Mouse (Mus musculus) T-cell, adult 2 months (primary cell): ENCODE results near the gene L2hgdh.

Experiments used
- DNase-seq: peaks from one replicate; pipeline ENCODE4 v3.0.0; 2022; ENCODE audit warnings: low spot score

The L2hgdh gene

DNA sequence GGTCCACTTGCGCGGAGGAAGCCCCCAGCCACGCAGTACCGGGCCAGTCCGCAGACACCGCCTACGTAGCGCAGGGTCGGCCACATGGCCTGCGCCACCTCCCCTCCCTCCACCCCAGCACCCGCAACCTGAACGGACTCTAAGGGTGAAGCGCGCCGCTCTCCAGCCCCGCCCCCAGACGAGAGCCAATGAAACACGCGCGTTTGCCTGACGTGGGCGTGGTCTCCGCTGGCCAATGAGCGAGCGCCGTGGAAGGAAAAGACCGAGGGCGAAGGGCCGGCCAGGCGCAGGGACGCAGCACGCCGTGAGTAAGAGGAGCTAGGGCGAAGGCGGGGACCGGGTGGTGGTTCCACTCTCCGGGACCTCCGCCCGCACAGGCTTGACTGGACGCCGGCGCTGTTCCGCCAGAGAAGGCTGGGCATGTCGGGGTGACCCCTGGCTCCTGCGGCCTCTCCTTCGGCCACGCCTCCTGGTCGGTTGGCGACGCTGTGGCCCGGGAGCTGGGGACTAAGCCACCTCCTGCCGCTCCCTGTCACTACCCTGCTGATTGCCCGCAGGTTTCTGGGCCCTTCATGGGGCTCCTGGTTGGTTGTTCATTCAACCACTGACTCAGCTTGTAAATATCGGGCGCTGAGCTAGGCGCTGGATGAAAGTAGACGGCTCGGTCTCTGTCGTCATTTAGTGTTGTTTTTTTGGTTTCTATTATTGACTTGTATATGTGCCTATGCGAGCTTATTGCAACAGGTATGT is at the start of gene L2hgdh, which contains the start of gene Atp5s:
Gene L2hgdh (minus strand): TSS at position 163 of the 750 bp plus-strand sequence.
Gene Atp5s (plus strand): TSS at position 240 of the 750 bp plus-strand sequence.
- peak; percentile 87 for DNase-seq

DNA sequence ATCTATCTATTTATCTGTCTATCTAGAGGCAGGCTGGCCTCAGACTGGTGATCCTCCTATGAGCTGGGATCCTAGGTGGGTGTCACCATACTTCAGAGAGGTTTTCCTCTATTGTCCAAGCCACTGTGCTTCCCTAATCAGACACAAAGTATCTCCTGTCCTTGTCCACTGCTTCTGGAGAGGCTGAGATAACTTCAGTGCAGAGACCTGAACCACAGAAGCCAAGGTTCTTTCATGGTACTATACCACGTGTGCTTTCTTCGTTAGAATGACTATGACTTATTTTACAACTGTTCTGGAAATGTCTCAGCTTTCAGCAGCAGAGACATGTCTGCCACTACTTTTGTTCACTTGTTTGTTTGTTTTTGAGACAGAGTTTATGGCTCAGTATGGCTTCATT is 44.2 kb upstream of the L2hgdh start:
- DNase-seq: no peak

DNA sequence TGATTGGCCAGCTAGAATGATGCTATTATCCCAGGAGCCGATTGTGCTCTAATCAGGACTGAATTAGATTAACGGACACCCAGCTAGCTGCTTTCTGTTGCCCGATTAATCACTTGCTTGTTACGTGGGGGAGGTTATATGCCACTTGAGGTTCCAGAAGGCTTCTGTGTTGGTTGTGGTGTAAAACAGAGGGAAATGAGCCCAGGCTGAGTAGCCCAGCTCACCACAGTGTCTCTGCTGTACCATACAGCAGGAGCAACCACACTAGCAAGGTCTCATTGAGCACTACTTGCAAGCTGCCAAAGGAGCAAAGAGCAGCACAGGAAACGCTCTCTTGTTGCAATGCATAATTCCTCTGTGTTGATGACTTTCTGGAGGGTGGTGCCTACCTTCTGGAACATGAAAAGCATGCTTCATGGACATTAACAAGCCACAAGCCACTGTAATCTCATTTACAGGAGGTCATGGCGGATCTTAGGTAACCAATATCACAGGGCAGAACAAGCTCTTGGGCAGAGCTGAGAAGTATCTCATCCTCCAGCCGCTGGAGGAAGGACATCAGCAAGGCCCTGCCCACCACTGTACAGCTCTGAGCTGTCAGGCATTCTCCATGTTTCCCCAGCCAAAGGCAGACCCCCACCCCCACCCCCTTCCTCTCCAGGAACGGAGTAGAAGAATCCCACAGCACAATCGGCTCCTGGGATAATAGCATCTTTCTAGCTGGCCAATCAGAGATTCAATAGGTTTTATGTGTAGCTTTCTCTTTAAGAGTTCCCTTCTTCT is 43.0 kb upstream of the L2hgdh start:
- DNase-seq: no peak

DNA sequence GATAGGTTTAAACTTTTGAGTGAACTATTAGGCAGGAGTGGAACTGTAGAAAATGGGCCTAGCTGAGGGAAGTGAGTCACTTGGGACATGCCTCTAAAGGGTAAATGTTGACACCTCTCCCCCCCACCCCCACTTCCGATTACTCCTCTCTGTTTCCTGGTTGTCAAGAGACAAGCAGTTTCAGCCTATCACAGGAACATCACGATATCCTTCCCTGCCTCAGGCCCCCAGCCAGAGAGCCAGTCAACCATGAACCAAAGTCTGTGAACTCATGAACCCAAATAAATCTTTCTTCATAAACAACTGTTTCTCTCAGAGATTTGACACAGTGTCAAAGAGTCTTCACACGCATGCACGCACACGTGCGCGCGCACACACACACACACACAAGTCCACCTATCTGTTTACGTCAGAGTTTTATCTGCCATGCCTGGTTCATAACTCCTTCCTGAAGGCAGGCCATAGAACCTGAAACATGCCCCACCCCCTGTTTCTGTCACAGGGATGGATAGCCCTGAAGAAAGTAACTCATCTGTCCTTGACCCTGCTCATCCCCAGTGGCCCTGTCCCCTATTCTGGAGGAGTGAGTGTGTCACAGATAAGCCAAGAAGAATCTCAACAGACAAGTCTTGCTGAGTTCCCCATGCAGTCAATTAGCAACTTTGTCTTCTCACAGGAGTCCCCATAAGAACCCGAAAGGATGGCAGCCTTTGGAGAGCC is 41.7 kb upstream of the L2hgdh start:
- DNase-seq: no peak

DNA sequence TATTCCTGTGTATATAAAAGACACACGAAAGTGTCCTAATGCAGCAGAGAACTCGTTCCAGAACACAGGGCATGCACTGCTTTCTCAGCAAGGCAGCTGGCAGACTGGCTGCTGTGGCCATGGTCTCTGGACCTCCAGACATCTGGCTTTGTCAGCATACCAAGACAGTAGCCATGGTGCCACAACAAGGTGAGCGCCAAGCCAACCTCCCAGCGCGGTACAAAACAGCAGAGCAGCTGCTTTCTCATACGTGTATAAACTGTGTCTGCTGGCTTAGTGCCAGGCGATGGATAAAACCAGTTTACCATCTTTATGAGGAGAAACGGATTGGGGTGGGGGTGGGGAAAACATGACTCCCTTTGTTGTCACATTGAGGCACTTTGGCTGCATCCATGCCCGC is 40.9 kb upstream of the L2hgdh start:
- DNase-seq: no peak

DNA sequence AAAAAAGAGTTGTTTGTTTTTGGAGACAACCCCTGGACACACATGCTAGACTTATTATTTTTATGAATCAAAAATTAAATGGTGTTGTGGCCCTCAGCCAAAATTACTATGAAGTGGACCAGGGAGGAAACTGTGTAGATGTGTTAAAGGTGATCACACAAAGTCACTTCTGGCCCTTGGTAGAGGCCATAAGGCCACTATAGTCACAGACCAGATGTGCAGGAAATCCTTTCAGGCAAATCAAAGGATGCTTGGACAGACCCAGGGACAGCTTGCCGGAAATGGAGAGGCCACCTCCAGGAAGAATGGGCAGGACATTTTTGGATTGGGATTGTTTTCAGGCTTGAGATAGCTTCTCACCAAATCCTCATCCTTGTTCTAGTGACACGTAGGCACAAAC is 36.9 kb upstream of the L2hgdh start:
- DNase-seq: no peak

DNA sequence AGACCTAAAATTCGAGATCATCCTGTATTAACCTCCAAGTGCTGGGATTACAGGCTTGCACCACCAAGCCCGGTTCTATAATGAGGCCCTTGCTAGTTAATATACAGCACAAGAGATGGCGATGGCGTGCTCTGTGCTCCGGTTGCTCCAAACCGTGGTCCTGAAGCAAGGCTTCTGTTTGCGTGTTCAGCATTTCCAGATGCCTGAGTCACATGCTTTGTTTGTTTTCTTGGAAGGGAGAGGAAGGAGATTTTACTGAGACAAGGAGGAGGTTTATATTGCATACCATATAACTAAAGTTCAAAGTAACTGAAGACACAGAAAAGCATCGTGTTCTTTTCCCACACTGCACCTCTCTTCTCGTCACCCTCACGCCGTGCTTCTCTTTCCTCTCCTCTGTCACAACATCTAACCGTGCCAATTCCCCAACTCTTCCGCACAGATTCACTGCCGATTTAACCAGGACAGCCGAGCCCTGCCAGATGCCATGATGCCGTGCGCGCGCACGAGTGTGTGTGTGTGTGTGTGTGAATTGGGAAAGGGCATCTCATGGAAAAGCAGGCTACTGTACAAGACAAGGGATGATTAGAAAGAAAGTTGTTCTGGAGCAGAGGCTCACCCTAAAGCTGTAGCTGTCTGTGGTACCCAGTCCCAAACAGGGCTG is 36.2 kb upstream of the L2hgdh start:
- DNase-seq: no peak

DNA sequence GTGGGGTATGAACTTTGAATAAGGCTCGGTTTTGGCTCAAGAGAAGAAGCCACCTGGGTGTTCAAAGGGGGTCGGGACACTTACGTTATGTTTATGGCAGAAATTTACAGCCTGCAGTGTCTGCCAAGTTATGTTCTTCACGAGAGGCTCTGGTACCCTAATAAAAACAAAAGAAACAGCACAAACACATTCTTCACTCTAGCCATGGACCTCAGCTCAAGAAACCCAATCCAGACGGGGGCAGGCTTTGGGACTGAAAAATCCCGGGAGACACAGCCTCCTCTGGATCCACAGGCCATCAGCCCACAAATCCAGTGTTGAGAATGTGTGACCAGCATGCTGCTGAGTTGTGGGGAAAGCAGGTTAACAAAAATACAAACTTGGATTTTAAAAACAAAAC is 35.3 kb upstream of the L2hgdh start:
- DNase-seq: no peak

DNA sequence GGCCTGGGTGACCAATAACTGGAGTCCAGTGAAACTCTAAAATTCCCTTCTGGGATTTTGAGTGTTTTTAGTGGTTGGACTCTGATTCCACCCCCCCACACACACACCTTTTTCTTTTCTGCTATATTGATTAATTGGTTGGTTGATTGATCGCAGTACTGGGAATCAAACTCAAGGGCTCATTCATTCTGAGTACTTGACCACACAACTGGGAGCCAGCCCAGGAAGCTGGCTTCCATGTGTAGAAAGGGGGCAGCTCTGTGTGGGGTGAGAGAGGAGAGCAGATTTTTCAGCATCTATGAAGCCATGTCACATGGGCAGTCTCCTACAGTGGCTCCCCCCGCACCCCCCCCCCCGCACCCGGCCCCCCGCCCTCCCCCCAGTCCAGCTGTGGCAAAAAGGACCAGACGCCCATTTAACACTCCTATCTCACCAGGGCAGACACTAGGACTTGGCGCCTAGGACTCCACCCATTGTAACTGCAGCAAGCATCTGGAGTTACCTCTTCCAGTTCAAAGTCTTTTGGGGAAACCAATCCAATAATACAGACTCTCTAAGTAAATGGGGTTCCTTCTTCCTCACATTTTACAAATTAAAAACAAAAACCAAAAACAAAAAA is 34.7 kb upstream of the L2hgdh start:
- no peak for DNase-seq

DNA sequence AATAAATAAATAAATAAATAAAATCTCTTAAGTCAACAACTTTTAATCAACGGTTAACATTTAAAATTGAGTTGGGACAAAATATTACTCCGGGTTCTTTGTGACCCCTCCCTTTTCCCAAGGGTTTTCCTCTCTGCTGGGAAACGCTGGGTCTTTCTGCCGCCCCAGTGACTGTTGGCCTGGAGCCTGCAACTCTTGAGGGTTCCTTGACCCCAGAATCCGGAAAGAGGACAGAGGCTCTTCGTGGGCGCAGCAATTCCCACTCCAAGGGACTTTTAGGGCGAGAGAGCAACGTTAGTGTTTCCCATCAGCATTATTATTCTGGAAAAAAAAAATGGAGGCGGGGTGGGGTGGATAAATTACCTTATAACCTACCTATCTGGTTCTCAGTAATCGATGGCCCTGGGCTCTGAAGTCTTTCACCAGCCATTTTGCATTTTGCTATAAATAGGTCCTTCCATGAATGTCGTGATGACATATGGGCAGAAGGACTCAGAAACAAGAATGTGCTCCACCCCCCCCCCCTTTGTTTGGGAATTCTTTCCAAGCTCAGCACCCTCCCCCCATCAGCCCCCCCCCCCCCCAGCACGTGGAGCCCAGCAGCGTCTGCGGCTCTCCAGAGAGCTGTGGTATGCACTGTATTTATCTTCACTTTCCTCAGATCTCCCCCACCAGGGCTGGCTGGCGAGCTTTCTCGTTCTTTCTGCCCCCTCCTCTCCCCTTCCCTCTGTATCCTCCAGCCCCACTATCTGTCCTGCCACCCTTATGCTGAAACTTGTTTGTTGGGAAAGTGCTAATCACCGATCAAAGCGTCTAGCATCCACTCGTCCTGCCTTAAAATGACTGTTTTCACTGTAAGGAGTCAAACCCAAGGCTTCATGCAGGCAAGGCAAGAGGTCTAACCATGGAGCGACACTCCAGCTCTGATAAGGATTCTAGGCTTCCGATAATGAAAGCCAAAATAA is 33.8 kb upstream of the L2hgdh start:
- DNase-seq: no peak

DNA sequence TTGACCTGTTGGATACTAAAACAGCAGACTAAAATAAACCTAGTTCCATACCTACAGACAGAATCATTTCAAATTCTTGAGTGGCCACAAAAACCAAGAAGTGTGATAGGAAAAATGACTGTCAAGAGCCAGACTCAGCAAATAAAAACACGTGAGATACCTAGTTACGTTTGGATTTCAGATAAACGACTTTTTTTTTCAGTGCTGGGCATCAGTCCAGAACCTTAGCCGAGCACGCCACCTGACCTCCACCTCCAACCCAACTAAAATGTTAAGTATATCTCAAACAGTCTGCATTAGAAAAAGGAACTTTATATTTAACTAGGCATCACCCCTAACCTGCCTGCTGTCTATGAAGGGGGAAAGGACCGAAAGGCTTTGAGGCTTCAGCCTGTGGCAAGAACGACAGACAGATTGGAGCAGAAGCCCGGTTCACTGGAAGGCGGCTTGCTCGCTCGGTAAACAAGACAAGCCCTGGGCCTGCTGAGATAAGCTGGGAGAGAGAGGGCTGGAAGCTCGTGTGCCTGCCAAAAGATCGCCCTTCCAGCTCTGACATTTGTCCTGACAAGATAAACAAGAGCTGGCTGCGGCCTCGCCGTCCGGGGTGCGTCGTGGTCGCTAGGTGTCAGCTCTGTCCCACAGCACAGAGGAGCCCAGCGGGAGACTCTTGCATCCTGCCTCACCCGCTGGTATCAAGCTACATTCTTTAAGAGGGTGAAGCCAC is 32.9 kb upstream of the L2hgdh start:
- DNase-seq: peak; percentile 52

DNA sequence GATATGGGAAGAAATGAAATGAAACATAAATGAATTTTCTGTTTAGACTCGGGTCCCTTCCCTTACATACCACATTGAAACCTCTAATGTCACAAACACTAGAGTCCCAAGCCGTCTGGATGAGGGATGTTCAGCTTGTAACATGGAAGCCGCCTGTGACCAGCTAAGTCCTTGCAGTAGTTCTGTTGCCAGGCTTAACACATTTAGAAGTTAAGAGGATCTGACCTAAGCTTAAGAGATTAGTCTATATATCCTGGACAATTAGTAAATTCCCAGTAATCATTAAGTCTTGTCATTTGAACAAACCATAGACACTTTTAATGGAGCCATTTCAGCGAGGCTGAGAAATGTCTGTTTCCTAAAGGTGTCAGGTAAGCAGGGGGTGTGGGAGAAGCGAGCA is 31.3 kb upstream of the L2hgdh start:
- DNase-seq: no peak

DNA sequence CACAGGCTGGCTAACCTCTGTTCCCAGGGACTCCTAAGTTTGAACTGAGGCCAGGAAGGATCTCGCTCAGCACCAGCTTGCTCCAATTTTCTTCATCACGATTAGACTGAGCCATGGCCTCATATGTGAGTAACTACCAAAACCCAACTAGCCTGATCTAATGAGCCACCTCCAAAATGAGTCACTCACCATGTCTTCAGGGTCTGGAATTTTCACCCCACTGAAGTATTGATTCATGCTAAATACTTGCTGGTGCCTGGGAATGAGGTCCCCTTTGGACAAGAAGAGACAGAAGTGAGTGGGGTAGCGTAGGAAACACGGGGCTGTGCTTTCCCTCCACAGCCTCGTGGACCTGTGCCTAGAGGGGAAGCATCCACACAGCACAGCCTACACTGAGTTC is 29.3 kb upstream of the L2hgdh start:
- DNase-seq: no peak

DNA sequence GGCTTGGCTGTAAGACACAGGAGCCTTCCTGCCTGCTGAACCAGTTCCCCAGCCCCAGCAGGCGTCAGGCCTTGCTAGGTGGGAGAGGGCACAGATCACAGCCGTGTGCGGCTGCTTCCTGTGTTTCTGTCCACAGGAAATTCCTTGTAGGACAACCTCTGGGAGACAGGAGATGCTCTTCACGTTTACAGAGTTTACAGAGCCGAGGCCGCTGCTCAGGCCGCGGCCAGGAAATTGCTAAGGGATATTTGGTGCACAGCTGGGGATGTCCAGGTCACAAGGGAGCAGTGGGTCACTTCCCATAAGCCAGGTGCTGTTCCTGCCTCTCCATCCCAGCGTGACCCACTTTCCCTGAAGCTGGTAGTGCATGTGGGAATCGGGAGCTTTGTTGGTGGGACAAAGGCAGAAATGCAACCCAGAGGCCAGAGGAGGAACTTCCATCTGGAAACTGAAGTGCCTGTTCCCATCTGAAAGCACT is 27.2 kb upstream of the L2hgdh start:
- DNase-seq: no peak

DNA sequence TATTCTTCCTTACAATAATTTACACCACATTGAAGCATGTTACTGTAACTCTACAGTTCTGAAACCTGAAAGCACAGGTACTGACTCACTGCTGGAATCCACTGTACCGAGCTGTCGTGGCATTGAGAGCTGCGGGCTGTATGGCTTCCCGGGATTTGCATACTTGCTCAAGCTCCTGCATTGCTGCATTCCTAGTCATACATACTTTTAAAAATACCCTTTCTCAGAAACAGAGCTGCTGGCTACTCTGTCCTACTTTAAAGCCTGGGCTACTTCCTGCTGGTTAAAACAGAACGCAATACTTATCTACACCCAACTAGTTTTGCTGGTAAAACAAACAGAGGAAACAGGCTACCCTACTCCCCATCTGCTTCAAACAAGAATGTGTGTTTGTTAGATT is 19.5 kb upstream of the L2hgdh start:
- no peak for DNase-seq

DNA sequence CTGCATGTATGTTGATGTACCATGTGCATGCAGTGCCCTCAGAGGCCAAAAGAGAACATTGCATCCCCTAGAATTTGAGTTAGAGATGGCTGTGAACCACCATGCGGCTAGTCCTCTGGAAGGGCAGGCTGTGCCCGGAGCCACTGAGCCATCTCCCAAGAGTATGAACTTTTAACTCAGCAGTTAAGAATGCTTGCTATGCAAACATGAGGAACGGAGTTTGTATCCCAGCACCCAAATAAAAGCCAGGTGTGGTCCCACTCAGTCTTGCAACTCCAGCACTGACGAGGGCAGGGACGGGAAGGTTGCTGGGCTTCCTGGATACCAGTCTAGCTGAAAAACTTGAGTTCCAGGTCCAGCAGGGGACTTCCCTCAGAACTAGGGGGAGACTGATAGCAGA is 17.3 kb upstream of the L2hgdh start:
- no peak for DNase-seq

DNA sequence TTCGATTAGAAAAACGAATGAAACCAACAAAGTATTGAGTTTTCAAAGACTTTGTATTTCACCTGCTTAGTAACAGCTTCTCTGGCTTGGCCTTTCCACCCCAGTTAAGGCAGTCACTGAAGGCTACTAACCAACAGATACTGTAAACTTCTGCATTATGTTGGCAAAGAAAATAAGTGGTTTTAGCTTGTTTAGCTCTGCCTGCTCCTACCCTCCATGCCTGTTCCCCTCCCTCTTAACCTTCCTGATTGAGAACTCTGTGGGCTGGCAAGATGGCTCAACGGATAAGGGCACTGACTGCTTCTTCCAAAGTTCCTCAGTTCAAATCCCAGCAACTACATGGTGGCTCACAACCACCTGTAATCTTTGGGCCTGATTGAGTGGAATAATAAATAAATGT is 9.2 kb upstream of the L2hgdh start:
- no peak for DNase-seq

DNA sequence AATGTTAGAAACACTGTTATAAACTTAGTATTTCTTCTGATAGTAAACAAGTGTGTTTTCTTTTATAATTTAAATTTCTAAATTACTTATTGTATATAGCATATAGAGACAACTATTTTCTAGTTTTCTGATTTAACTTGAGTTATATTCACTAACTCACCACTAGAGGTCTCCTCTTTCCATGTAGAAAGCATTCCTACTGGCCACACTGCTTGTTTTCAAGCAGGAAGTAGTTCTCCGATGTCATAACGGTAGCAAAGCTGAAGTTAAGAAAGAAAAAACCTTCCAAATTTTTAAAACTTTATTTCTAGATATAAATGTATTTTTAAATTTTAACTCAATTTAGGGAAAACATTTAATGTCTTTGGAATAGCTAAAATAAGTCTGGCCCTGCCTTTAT is 8.8 kb upstream of the L2hgdh start:
- peak; percentile 21 for DNase-seq

DNA sequence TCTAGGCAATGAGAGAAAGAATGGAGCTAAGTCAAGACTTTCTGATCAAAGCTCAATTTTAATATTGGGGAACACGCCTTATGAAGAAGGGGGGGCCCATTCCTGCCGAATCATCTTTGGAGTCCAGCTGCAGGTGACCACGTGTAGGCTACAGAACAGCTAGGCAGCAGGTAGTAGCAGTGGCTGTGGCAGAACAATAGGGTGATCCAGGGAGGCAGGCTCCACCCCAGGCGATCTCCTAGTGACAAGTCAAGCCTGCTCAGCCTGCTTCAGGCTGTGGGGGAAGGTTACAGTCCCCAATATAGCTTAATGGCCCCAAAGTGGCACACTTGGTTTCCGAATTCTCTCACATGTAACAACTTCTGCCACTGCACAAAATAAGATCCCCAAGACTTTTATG is 7.5 kb upstream of the L2hgdh start:
- DNase-seq: no peak

DNA sequence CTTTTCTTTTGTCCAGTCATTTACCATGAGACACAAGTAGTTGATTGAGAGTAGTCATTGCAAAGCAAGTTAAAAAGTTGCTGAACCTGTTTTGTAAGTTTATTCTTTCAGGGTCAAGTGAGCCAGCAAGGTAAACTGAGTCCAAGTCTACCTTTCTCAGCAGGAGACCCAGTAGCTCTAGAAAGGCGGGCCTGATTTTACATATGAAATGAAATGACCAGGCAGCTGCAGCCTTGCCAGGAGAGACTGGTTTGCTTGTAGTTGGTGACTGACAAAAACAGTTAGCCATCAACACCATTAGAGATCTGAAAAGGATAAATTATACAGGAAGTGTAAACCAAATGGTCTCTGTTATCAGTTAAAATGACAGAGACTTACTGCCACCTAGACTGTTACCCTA is 5.6 kb upstream of the L2hgdh start:
- no peak for DNase-seq
